Mouse (Mus musculus): Measurements from ENCODE around the gene Zfp692.

DNA sequence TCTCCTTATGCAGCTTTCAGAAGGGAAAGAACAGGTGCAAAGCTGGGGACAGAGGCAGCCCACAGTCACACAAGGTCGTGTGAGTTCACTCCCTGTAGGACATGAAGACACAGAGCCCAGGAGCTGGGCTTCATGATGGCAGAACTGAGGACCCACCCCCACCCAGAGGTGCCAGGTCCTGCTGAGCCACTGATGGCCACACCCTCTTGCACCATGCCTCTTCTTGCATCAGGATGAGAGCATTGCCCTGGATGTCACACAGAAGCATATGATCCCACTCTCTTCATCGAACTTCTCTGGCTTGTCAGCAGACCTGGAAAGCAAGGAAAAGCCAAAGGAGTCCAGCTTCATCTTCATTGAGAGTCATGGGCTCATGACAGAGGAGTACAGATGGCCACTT lies 32.3 kb upstream of the Zfp692 start, which contains the start of gene 4930438A08Rik:
- no peak for TF ChIP-seq POLR2A (IDR thresholded peaks at IDR 0.05; ENCODE audit: control insufficient read depth in 1 of 2, insufficient read depth in 1 of 2, low read depth in 1 of 2, low read length in 2 of 2, poor library complexity in 1 of 2)
- no peak for TF ChIP-seq GATA1 (IDR thresholded peaks at IDR 0.05; ENCODE audit: low read depth, low read length)
- no peak for TF ChIP-seq CTCF (IDR thresholded peaks at IDR 0.05 in 2 of 3, conservative IDR thresholded peaks at IDR 0.05 in 1 of 3; ENCODE audit: control insufficient read depth in 1 of 3, insufficient read depth in 1 of 3, low read depth in 2 of 3, low read length in 3 of 3, poor library complexity in 1 of 3, severe bottlenecking in 1 of 3)
- TF ChIP-seq TCF12 (IDR thresholded peaks at IDR 0.05; ENCODE audit: low read depth, low read length) = no peak
- no peak for TF ChIP-seq RAD21 (IDR thresholded peaks at IDR 0.05; ENCODE audit: low read depth, low read length)
- TF ChIP-seq ZMIZ1 (IDR thresholded peaks at IDR 0.05; ENCODE audit: low read depth, low read length) = no peak
- TF ChIP-seq E2F4 (IDR thresholded peaks at IDR 0.05; ENCODE audit: borderline replicate concordance, low read depth, low read length) = no peak
- no peak for TF ChIP-seq RCOR1 (IDR thresholded peaks at IDR 0.05; ENCODE audit: low read depth, low read length)
- TF ChIP-seq KAT2A (conservative IDR thresholded peaks at IDR 0.05; ENCODE audit: low read depth, low read length) = no peak
- TF ChIP-seq EP300 (IDR thresholded peaks at IDR 0.05; ENCODE audit: low read depth in 1 of 2, low read length in 2 of 2) = no peak
- TF ChIP-seq ZC3H11A (IDR thresholded peaks at IDR 0.05; ENCODE audit: low read depth, low read length) = no peak

Measured in MEL (cell line).